14 mouse cellular contexts compared by ENCODE assay signal in the genomic region with DNA sequence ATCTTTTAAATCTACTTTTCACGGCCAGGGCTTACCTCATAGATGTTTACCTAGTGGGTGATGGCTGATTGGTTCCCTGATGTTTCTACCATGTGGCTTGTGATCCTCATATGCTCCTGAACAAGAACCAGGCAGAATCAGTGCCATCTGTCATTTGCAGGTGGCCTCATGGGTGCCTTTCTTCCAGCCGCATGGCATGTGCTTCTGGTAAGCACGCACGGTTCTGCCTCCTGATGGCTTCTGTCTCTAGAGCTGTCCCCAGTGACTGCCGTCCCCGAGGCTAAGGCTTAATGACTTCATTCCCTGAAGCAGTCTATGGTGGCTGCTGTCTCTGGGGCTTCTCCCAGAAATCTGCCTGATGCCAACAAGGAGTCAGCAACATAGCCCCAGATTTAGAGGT.
"Had no signal": no experiment of that assay in that cellular context is flagged by ENCODE, and none has a peak within 500 bp of the region (broad histone marks: within the 10 kb centered on the region; RNA-seq: fewer than 3 reads in every experiment).

No protein-coding gene starts in this region.

- H3K27me3 ChIP-seq: midbrain, embryonic 13.5 days; neural tube, embryonic 15.5 days had no signal

- H3K9ac ChIP-seq: kidney, embryonic 15.5 days; limb, embryonic 13.5 days; liver, embryonic 14.5 days; midbrain, embryonic 13.5 days; neural tube, embryonic 15.5 days had no signal

- H3K9me3 ChIP-seq: kidney, embryonic 15.5 days; limb, embryonic 13.5 days; midbrain, embryonic 13.5 days; neural tube, embryonic 15.5 days had no signal

- H3K4me3 ChIP-seq: kidney, embryonic 15.5 days; limb, embryonic 13.5 days; midbrain, embryonic 13.5 days; myocyte; neural tube, embryonic 15.5 days had no signal

- ATAC-seq: midbrain, embryonic 13.5 days had no signal

- H3K4me1 ChIP-seq: kidney, embryonic 15.5 days had no signal

- H3K27ac ChIP-seq: kidney, embryonic 15.5 days; limb, embryonic 13.5 days; liver, embryonic 14.5 days; midbrain, embryonic 13.5 days; neural tube, embryonic 15.5 days had no signal

- H3K4me2 ChIP-seq: kidney, embryonic 15.5 days; limb, embryonic 13.5 days; midbrain, embryonic 13.5 days; neural tube, embryonic 15.5 days had no signal

- DNase-seq: kidney, adult 2 months; kidney, postnatal 14 days; left cerebral cortex, postnatal 4 days; lung, adult 18-20 months; right cerebral cortex, adult 18-20 months; right cerebral cortex, postnatal 25 days; thymus, adult 18-20 months; thymus, postnatal 14 days had no signal

- H3K36me3 ChIP-seq: kidney, embryonic 15.5 days; limb, embryonic 13.5 days; midbrain, embryonic 13.5 days; neural tube, embryonic 15.5 days had no signal
